Mouse (Mus musculus): ENCODE measurements around the gene Psmd8. TPM values are rescaled to one million over a fixed set of nuclear protein-coding genes. Genes with fewer than 3 reads are reported as not detected.

The Psmd8 gene
- polyA plus RNA-seq, 1 experiment: 170 TPM

DNA sequence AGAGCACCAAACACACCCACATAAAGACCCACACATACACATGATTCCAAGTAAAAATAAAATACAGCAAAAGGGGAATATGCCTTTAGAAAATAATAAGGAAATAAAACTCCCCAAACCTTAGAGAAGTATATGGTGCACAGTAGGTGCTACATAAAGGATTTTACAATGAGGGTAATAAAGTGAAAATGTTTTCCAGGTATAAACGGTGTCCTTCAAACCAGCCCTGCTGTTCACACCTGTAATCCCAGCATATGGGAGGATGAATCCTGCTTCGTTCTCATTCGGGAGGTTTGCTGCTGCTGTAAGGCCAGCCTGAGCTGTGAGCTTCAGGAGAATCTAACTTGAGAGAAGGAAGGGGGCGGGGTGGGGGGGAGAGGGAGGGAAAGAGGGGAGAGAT, 46.3 kb downstream of the Psmd8 start:
- H3K27ac ChIP-seq (ENCODE audit: control insufficient read depth, insufficient read depth, low read depth, low read length, poor library complexity): no peak overlapping the region
- H3K4me3 ChIP-seq (replicated peaks; ENCODE audit: control insufficient read depth, low read depth, low read length): peak overlapping the region; percentile 37
- H3K4me1 ChIP-seq (ENCODE audit: control insufficient read depth, insufficient read depth, low read length): peaks cover 4% of the 10 kb centered on the region
- TF ChIP-seq CTCF (IDR thresholded peaks at IDR 0.05; ENCODE audit: control insufficient read depth, insufficient read depth, low read length) (no peak), POLR2A (IDR thresholded peaks at IDR 0.05; ENCODE audit: borderline replicate concordance, control insufficient read depth, low read depth, low read length) (no peak)
- WGBS: 2% methylated on average over 4 of the region's 4 CpGs

DNA sequence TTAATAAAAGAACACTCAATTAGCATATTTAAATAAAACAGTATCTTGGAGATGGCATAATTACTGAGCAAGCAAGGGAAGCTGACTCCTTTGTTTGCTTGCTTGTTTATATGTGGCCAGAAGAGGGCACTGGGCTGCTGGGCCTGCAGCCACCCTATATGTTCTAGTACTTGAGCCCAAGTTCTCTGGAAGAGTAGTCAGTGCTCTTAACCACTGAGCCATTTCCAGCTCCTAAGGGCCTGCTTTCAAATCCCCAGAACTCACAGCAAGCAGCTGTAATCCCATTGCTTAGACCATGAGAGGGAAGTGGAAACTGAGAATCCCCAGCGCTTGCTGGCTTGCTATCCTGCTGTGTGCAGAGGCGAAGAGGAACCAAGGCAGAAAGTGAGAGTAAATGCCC, 51.8 kb downstream of the Psmd8 start:
- no peak overlapping the region for H3K4me3 ChIP-seq (replicated peaks; ENCODE audit: control insufficient read depth, low read depth, low read length)
- no peak overlapping the region for H3K27ac ChIP-seq (ENCODE audit: control insufficient read depth, insufficient read depth, low read depth, low read length, poor library complexity)
- no peaks in the 10 kb centered on the region; the same call in 1 of the 2 replicates for H3K4me1 ChIP-seq (ENCODE audit: control insufficient read depth, insufficient read depth, low read length)
- TF ChIP-seq POLR2A (IDR thresholded peaks at IDR 0.05; ENCODE audit: borderline replicate concordance, control insufficient read depth, low read depth, low read length): no peak
- TF ChIP-seq CTCF (IDR thresholded peaks at IDR 0.05; ENCODE audit: control insufficient read depth, insufficient read depth, low read length): peak; percentile 70
- WGBS: 48% methylated on average over 2 of the region's 2 CpGs

DNA sequence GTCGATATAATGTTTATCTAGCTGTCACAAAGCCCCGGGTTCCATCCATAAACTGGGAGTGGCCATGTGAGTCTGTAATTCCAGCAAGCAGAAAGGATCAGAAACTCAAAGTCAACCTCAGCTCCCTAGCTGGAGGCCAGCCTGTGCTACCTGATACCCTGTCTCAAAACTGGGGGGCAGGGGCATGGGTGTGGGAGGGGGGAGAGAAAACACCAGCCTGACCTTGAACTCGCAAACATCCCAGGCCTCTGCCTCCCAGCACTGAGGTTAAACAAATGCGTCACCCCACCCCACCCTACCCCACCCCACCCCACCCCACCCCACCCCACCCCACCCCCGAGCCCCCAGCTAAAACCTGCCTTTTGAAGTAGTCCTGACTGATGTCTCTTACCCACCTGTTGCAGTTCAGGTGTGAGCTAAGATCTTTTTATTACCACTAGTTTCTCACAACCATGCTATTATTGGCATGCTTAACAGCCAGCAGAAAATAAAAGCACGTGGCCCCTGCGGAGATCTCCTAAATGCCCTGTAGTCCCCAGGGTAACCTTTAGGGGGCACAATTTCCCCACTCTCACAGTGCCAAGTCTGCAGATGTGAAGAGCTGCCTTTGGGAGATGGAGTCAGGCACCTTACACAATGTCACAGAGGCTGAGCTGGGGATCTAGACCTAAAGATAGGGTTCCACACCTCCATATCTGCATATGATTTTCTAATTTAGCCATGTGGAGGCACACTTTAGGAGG, 54.2 kb downstream of the Psmd8 start:
- H3K4me3 ChIP-seq (replicated peaks; ENCODE audit: control insufficient read depth, low read depth, low read length): no peak overlapping the region
- H3K27ac ChIP-seq (ENCODE audit: control insufficient read depth, insufficient read depth, low read depth, low read length, poor library complexity): no peak overlapping the region
- no peaks in the 10 kb centered on the region; the same call in none of the 2 replicates for H3K4me1 ChIP-seq (ENCODE audit: control insufficient read depth, insufficient read depth, low read length)
- 15% methylated on average over 7 of the region's 7 CpGs for WGBS
- TF ChIP-seq CTCF (IDR thresholded peaks at IDR 0.05; ENCODE audit: control insufficient read depth, insufficient read depth, low read length): peak; percentile 76
- no peak for TF ChIP-seq POLR2A (IDR thresholded peaks at IDR 0.05; ENCODE audit: borderline replicate concordance, control insufficient read depth, low read depth, low read length)

DNA sequence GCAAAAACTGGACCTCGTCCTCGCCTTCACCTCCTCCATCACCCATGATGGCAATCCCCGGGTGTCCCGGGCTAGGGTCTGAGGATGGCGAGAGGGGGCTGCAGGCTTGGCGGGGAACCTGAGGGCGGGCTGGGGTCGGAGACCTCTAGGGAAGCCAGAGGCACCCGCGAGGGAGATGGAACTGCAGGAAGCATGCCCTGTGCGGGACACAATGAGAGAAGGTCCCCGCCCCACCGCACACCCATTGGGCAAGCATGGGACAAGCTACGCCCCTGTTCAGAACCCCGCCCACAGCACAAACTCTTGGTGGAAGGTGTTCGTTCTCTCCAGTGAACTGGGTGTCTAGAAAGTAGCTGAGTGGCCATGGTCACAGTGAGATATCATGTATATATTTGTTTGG, 55.5 kb downstream of the Psmd8 start, which contains the start of gene Ryr1:
Gene Ryr1 (minus strand): TSS at position 210 of the 400 bp plus-strand sequence.
- WGBS: under 1% methylated on average over 16 of the region's 16 CpGs
- Histone ChIP-seq H3K4me3 (replicated peaks; ENCODE audit: control insufficient read depth, low read depth, low read length) (no peak within 1 kb of the TSS), H3K4me1 (ENCODE audit: control insufficient read depth, insufficient read depth, low read length) (no peaks in the 10 kb centered on the region; the same call in none of the 2 replicates), H3K27ac (ENCODE audit: control insufficient read depth, insufficient read depth, low read depth, low read length, poor library complexity) (no peak within 1 kb of the TSS)
- no peak for TF ChIP-seq POLR2A (IDR thresholded peaks at IDR 0.05; ENCODE audit: borderline replicate concordance, control insufficient read depth, low read depth, low read length)
- no peak for TF ChIP-seq CTCF (IDR thresholded peaks at IDR 0.05; ENCODE audit: control insufficient read depth, insufficient read depth, low read length)

Other genes starting within 250 kb of the Psmd8 start
- gene Actn4, start 218.4 kb downstream of the Psmd8 start, polyA plus RNA-seq (2011; ENCODE audit: insufficient read depth, insufficient read length, low replicate concordance, missing spikeins): 60.5 and 66.0 TPM in 2 replicates
- gene Eif3k, start 198.8 kb downstream of the Psmd8 start, polyA plus RNA-seq (2011; ENCODE audit: insufficient read depth, insufficient read length, low replicate concordance, missing spikeins): 184 and 225 TPM in 2 replicates
- gene Map4k1, start 198.7 kb downstream of the Psmd8 start, polyA plus RNA-seq (2011; ENCODE audit: insufficient read depth, insufficient read length, low replicate concordance, missing spikeins): 43.0 and 111 TPM in 2 replicates
- 0.93 and 2.7 TPM in 2 replicates for gene Ryr1, start 55.5 kb downstream of the Psmd8 start, polyA plus RNA-seq (2011; ENCODE audit: insufficient read depth, insufficient read length, low replicate concordance, missing spikeins)
- 49.7 and 156 TPM in 2 replicates for gene Rasgrp4, start 45.9 kb downstream of the Psmd8 start, polyA plus RNA-seq (2011; ENCODE audit: insufficient read depth, insufficient read length, low replicate concordance, missing spikeins)
- gene Fam98c, start 24.5 kb downstream of the Psmd8 start, polyA plus RNA-seq (2011; ENCODE audit: insufficient read depth, insufficient read length, low replicate concordance, missing spikeins): 37.8 and 56.8 TPM in 2 replicates
- 0.59 TPM in 1 of 2 replicates, not detected in the other for gene Ggn, start 10.5 kb downstream of the Psmd8 start, polyA plus RNA-seq (2011; ENCODE audit: insufficient read depth, insufficient read length, low replicate concordance, missing spikeins)
- gene Spred3, start 10.3 kb downstream of the Psmd8 start, polyA plus RNA-seq (2011; ENCODE audit: insufficient read depth, insufficient read length, low replicate concordance, missing spikeins): 2.3 and 7.1 TPM in 2 replicates
- gene Catsperg1, start 33.3 kb upstream of the Psmd8 start, polyA plus RNA-seq (2011; ENCODE audit: insufficient read depth, insufficient read length, low replicate concordance, missing spikeins): 1.7 and 4.1 TPM in 2 replicates
- 3.5 and 8.8 TPM in 2 replicates for gene Kcnk6, start 51.8 kb upstream of the Psmd8 start, polyA plus RNA-seq (2011; ENCODE audit: insufficient read depth, insufficient read length, low replicate concordance, missing spikeins)
- 8.5 and 10.7 TPM in 2 replicates for gene Yif1b, start 57.6 kb upstream of the Psmd8 start, polyA plus RNA-seq (2011; ENCODE audit: insufficient read depth, insufficient read length, low replicate concordance, missing spikeins)
- 15.6 and 18.7 TPM in 2 replicates for gene 2200002D01Rik, start 67.8 kb upstream of the Psmd8 start, polyA plus RNA-seq (2011; ENCODE audit: insufficient read depth, insufficient read length, low replicate concordance, missing spikeins)
- 17.2 and 35.7 TPM in 2 replicates for gene Spint2, start 101.2 kb upstream of the Psmd8 start, polyA plus RNA-seq (2011; ENCODE audit: insufficient read depth, insufficient read length, low replicate concordance, missing spikeins)
- 1.9 and 3.2 TPM in 2 replicates for gene Ppp1r14a, start 108.6 kb upstream of the Psmd8 start, polyA plus RNA-seq (2011; ENCODE audit: insufficient read depth, insufficient read length, low replicate concordance, missing spikeins)
- gene Dpf1, start 123.2 kb upstream of the Psmd8 start, polyA plus RNA-seq (2011; ENCODE audit: insufficient read depth, insufficient read length, low replicate concordance, missing spikeins): 0.56 and 1.5 TPM in 2 replicates